Mouse (Mus musculus) neural tube, embryonic 13.5 days (tissue): ENCODE data around the gene Lage3. TPM values are rescaled to one million over a fixed set of nuclear protein-coding genes. Genes with fewer than 3 reads are reported as not detected.

ENCODE experiments used
- ATAC-seq: fragments of 200-750 bp; cut with Nextera tagmentation; 2 replicates; pipeline ENCODE4 v1.8.0; 2017; ENCODE audit warnings: low read depth, mild to moderate bottlenecking, moderate TSS enrichment, moderate library complexity
- H3K27ac ChIP-seq: fragments of 300-500 bp; sonication (generic); replicated peaks from 2 replicates; pipeline ENCODE4 v1.5.1; 2015; ENCODE audit warnings: moderate library complexity, mild to moderate bottlenecking, inconsistent platforms
- H3K27me3 ChIP-seq: fragments of 300-500 bp; sonication (generic); 2 replicates; pipeline ENCODE4 v1.6.1; 2015; ENCODE audit warnings: mild to moderate bottlenecking, inconsistent platforms
- H3K36me3 ChIP-seq: fragments of 300-500 bp; sonication (generic); 2 replicates; pipeline ENCODE4 v1.6.1; 2015; ENCODE audit warnings: mild to moderate bottlenecking, inconsistent platforms
- H3K4me1 ChIP-seq: fragments of 300-500 bp; sonication (generic); replicated peaks from 2 replicates; pipeline ENCODE4 v1.6.1; 2015; ENCODE audit warnings: inconsistent platforms
- H3K4me2 ChIP-seq: fragments of 300-500 bp; sonication (generic); 2 replicates; pipeline ENCODE4 v1.6.1; 2015; ENCODE audit warnings: inconsistent platforms, mild to moderate bottlenecking, moderate library complexity
- H3K4me3 ChIP-seq: fragments of 300-500 bp; sonication (generic); 2 replicates; pipeline ENCODE4 v1.5.1; 2015; ENCODE audit warnings: mild to moderate bottlenecking, inconsistent platforms
- H3K9ac ChIP-seq: fragments of 300-500 bp; sonication (generic); 2 replicates; pipeline ENCODE4 v1.6.1; 2015; ENCODE audit warnings: moderate library complexity, mild to moderate bottlenecking, inconsistent platforms
- H3K9me3 ChIP-seq: fragments of 300-500 bp; sonication (generic); 2 replicates; pipeline ENCODE4 v1.6.1; 2016; ENCODE audit warnings: inconsistent platforms
- WGBS: fragments of 180-500 bp; shearing (Covaris S2); methylation state at CpG from one replicate; pipeline ENCODE4 v1.1.7; 2015; 5-methylcytosine and 5-hydroxymethylcytosine counted together
- microRNA-seq: library from miRNA; unstranded; fragments of <30 nt; microRNA quantifications from one replicate; pipeline ENCODE4, GENCODE M21; 2016
- polyA plus RNA-seq: library from polyadenylated mRNA; unstranded; fragments of >200 nt; fragmentation: Nextera tagmentation; extraction: Ambion mirVana; gene quantifications from 2 replicates; pipeline ENCODE4 v1.2.1, GENCODE M21; 2015

The Lage3 gene
- polyA plus RNA-seq, 1 experiment from 2014 or later = 80.4 TPM

DNA sequence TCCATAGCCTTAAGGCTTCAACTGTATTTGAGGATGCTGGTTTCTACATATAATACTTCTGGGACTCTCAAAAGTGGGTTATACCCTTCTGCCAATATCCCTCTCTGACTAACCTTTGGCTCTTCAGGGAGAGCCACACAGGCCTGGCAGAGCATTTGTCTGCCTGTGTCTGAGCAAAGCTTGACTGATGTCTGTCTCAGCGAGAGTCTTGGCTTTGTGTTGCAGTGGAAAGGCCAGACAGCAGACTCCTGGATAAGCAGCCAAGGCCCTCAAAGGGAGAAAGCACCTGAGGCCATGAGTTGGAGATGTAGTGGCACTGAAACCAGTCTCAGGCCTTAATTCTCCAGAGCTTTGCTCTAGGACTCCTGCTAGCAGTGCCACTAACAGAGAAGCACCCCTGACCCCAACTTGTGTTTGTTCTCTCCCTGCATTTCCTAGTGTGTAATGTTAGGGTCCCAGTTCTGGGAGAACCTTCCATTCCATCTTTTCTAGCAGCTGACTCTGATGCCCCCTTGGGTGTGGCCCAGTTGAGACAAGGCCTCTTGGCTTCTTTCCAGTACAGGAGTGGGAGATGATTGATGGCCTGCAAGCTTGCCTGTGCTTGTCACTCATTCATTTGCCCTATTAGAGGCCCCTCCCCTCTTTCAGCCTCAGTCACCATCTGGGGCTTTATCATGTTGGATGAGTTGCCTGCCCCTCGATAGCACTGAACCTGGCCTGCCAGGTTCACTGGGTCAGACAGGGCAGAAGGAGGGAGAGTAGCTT is 23.1 kb downstream of the Lage3 start:
- H3K27me3 ChIP-seq = no peaks in the 10 kb centered on the region
- peaks cover 31% of the 10 kb centered on the region for H3K36me3 ChIP-seq
- peak overlapping the region; percentile 68 for H3K4me2 ChIP-seq
- H3K9ac ChIP-seq = peak overlapping the region; percentile 79
- H3K9me3 ChIP-seq = no peaks in the 10 kb centered on the region
- H3K4me1 ChIP-seq = peaks cover 43% of the 10 kb centered on the region
- peak overlapping the region; percentile 81 for H3K27ac ChIP-seq
- no peak for ATAC-seq
- 29% methylated on average over 2 of the region's 2 CpGs for WGBS
- peak overlapping the region; percentile 61 for H3K4me3 ChIP-seq

GRCm38 (mm10) chrX:74329215-74329671 is 24.2 kb downstream of the Lage3 start:
- peak; percentile 67 for ATAC-seq
- Histone ChIP-seq H3K9ac (peak overlapping the region; percentile 79), H3K4me2 (peak overlapping the region; percentile 68), H3K4me3 (peak overlapping the region; percentile 61), H3K36me3 (peaks cover 20% of the 10 kb centered on the region), H3K27ac (peak overlapping the region; percentile 81), H3K9me3 (no peaks in the 10 kb centered on the region), H3K27me3 (no peaks in the 10 kb centered on the region), H3K4me1 (peaks cover 43% of the 10 kb centered on the region)
- WGBS = 20% methylated on average over 10 of the region's 10 CpGs

DNA sequence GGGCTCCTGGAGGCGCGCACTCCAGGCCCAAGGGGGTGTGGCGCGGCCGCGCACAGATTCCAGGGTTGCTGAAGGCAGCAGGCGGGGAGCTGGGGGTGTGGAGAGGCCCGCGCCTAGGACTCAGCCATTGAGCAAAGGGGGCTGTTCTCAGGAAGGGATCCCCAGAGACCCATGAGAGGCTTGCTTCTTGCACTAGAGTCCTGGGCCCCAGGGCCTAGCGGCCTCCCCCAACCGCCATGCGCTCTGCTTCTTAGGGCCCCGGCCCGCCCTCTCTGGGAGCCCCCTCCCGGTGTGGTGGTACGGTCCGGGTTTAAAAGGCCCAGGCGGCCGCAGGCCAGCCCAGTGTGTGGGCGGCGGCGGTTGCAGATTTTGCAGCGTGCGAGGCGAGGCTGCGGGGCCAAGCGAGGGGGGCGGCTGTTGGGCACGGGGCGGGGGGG is 24.7 kb downstream of the Lage3 start, which contains the start of gene Plxna3:
Gene Plxna3 (plus strand): TSS at position 342 of the 437 bp plus-strand sequence.
- H3K27ac ChIP-seq = peak within 1 kb of the TSS; percentile 81
- H3K27me3 ChIP-seq = no peaks in the 10 kb centered on the region
- H3K4me1 ChIP-seq = peaks cover 38% of the 10 kb centered on the region
- H3K4me3 ChIP-seq = peak within 1 kb of the TSS; percentile 61
- 20% methylated on average over 21 of the region's 30 CpGs for WGBS
- H3K4me2 ChIP-seq = peak within 1 kb of the TSS; percentile 68
- H3K9ac ChIP-seq = peak within 1 kb of the TSS; percentile 79
- H3K36me3 ChIP-seq = peaks cover 15% of the 10 kb centered on the region
- no peaks in the 10 kb centered on the region for H3K9me3 ChIP-seq
- ATAC-seq = peak; percentile 95

DNA sequence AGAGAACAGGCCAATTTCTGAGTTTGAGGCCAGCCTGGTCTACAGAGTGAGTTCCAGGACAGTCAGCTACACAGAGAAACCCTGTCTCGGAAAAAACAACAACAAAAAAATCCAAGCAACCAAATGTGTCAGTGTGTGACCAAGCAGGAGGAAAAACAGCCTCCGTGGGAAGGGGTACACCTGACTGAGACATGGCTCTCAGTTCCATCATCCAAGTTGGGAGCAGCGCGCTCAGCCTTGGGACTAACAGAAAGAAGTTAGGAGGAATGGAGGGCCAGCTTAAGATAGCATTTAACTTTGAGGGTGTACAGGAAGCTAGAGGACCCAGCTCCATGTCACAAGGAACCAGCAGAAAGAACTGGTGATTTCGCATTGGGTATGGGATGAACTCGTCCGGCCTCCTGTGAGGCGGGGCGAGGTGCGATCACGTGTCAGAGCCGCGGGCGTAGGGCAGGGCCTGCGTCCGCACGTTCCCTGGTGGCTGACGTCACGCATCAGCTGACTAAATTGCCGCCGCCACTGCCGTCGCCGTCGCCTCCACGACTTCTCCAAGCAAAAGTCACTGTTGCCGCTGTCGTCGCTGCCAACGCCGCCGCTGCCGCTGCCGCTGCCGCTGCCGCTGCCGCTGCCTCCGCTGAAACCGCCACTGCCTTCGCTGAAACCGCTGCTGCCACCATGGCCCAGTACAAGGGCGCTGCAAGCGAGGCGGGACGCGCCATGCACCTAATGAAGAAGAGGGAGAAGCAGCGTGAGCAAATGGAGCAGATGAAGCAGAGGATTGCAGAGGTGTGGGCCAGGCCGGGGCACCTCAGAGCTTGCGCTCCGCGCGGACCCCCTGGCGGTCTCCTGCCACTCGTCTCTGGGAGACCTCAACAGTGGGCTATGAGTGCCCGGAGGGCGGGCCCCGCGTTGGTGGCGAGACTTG is 40.6 kb downstream of the Lage3 start, which contains the start of gene Fam50a:
Gene Fam50a (plus strand): TSS at position 494 of the 925 bp plus-strand sequence.
- peak within 1 kb of the TSS; percentile 90 for H3K27ac ChIP-seq
- WGBS = 22% methylated on average over 59 of the region's 59 CpGs
- H3K27me3 ChIP-seq = no peaks in the 10 kb centered on the region
- H3K4me1 ChIP-seq = peaks cover 19% of the 10 kb centered on the region
- peak within 1 kb of the TSS; percentile 78 for H3K9ac ChIP-seq
- H3K36me3 ChIP-seq = peaks cover 35% of the 10 kb centered on the region
- peak within 1 kb of the TSS; percentile 57 for H3K4me3 ChIP-seq
- H3K9me3 ChIP-seq = no peaks in the 10 kb centered on the region
- peak; percentile 96 for ATAC-seq
- H3K4me2 ChIP-seq = peak within 1 kb of the TSS; percentile 66

DNA sequence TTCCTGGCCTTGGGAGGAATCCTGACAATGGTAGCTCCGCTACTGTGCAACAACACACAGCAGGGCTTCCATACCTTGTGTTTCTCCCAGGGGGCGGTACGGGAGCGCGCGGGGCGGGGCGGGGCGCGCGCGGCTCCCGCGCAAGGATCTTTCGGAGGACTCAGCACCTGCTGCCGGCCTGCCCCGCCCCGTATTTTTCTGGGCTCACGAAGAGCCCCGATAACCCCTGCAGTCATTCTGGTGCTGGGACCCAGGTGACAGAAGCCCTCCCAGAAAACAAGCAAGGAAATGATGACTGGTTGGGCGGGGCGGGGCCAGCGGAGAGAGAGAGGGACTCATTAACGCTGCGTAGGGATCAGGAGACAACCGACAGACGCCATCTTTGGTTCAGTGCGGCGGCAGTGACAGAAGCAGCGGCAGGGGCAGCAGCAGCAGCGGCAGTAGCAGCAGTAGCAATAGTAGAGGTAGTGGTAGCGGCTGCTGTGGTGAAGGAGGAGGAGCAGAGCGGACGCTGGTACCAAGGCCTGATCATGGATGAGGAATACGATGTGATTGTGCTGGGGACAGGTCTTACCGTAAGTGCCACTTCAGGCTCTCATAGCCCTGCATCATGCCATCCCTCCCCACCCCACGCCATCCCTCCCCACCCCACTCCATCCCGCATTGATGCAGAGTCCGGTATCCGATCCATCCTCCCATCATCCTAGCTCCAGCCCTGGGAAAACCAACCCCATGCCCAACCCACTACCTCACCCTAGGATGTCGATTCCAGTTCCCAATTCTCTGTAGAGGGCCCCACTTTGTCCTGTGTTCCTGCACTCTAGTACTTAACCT is 48.3 kb downstream of the Lage3 start, which contains the start of gene Gdi1:
Gene Gdi1 (plus strand): TSS at position 132 of the 834 bp plus-strand sequence.
- WGBS = 23% methylated on average over 39 of the region's 41 CpGs
- H3K4me1 ChIP-seq = peaks cover 25% of the 10 kb centered on the region
- H3K4me2 ChIP-seq = peak within 1 kb of the TSS; percentile 75
- peaks cover 73% of the 10 kb centered on the region for H3K36me3 ChIP-seq
- H3K27me3 ChIP-seq = no peaks in the 10 kb centered on the region
- H3K9ac ChIP-seq = peak within 1 kb of the TSS; percentile 87
- H3K27ac ChIP-seq = peak within 1 kb of the TSS; percentile 96
- H3K4me3 ChIP-seq = peak within 1 kb of the TSS; percentile 61
- H3K9me3 ChIP-seq = no peaks in the 10 kb centered on the region
- peak; percentile 81 for ATAC-seq

Small RNA genes lying within 50 kb of the gene (microRNA-seq; reads per million reads assigned to microRNA genes)
- gene Mir7092 = not detected

Other genes with a start within 250 kb of the Lage3 start
- not detected in 2 replicates for gene Opn1mw, start 226.2 kb downstream of the Lage3 start, polyA plus RNA-seq
- 12.9 and 15.4 TPM in 2 replicates for gene Mecp2, start 218.3 kb downstream of the Lage3 start, polyA plus RNA-seq
- gene Tex28, start 185.8 kb downstream of the Lage3 start, polyA plus RNA-seq = not detected in 2 replicates
- 0.07 TPM in 1 of 2 replicates, not detected in the other for gene Tktl1, start 176.4 kb downstream of the Lage3 start, polyA plus RNA-seq
- 90.3 and 102 TPM in 2 replicates for gene Flna, start 103.8 kb downstream of the Lage3 start, polyA plus RNA-seq
- gene Emd, start 98.9 kb downstream of the Lage3 start, polyA plus RNA-seq = 16.3 and 16.6 TPM in 2 replicates
- 582 and 609 TPM in 2 replicates for gene Rpl10, start 82.8 kb downstream of the Lage3 start, polyA plus RNA-seq
- gene Taz, start 71.7 kb downstream of the Lage3 start, polyA plus RNA-seq = 80.2 and 86.0 TPM in 2 replicates
- 3.4 and 4.5 TPM in 2 replicates for gene Dnase1l1, start 71.3 kb downstream of the Lage3 start, polyA plus RNA-seq
- gene Atp6ap1, start 56.5 kb downstream of the Lage3 start, polyA plus RNA-seq = 215 and 225 TPM in 2 replicates
- gene Gdi1, start 48.6 kb downstream of the Lage3 start, polyA plus RNA-seq = 915 and 943 TPM in 2 replicates
- 54.7 and 59.9 TPM in 2 replicates for gene Fam50a, start 40.6 kb downstream of the Lage3 start, polyA plus RNA-seq
- 48.2 and 48.3 TPM in 2 replicates for gene Plxna3, start 24.6 kb downstream of the Lage3 start, polyA plus RNA-seq
- 63.6 and 66.3 TPM in 2 replicates for gene Ubl4a, start 19.6 kb upstream of the Lage3 start, polyA plus RNA-seq
- 6.8 and 8.4 TPM in 2 replicates for gene Slc10a3, start 19.7 kb upstream of the Lage3 start, polyA plus RNA-seq
- gene Fam3a, start 39.7 kb upstream of the Lage3 start, polyA plus RNA-seq = 32.0 and 34.4 TPM in 2 replicates
- gene Ikbkg, start 39.7 kb upstream of the Lage3 start, polyA plus RNA-seq = 16.7 and 16.8 TPM in 2 replicates
- 53.6 and 54.0 TPM in 2 replicates for gene G6pdx, start 75.6 kb upstream of the Lage3 start, polyA plus RNA-seq
- 0.52 TPM in 1 of 2 replicates, not detected in the other for gene Gm6880, start 127.8 kb upstream of the Lage3 start, polyA plus RNA-seq
- not detected in 2 replicates for gene Olfr1326-ps1, start 221.3 kb upstream of the Lage3 start, polyA plus RNA-seq
- gene Olfr1325, start 239.1 kb upstream of the Lage3 start, polyA plus RNA-seq = not detected in 2 replicates